Mouse (Mus musculus): Measurements from ENCODE around the gene Cypt4. TPM values are rescaled to one million over a fixed set of nuclear protein-coding genes. Genes with fewer than 3 reads are reported as not detected.
"Not testable (repeated sequence)": the region's sequence is repeated elsewhere in the genome, so short reads cannot be mapped to it uniquely, and the experiment has no call there.

The Cypt4 gene
- not detected in 2 replicates for polyA plus RNA-seq (2014; fragmentation: Nextera tagmentation; extraction: Ambion mirVana)

- H3K27me3 ChIP-seq (replicated peaks; ENCODE audit: control insufficient read depth, insufficient read depth, low read length) = no peaks in the 10 kb centered on the region
- DNase-seq (ENCODE audit: low spot score) (no peak), ATAC-seq (no peak)
- no peaks in the 10 kb centered on the region for H3K36me3 ChIP-seq (ENCODE audit: control insufficient read depth, insufficient read depth, low read length)
- H3K4me3 ChIP-seq (ENCODE audit: low read depth, low read length) = no peak within 1 kb of the TSS
- H3K4me2 ChIP-seq (ENCODE audit: low read length) = no peak within 1 kb of the TSS
- 92% methylated on average over 5 of the region's 5 CpGs for WGBS
- H3K9ac ChIP-seq (ENCODE audit: low read length) = no peak within 1 kb of the TSS
- no peak within 1 kb of the TSS for H3K27ac ChIP-seq (ENCODE audit: low read depth, low read length)
- no peaks in the 10 kb centered on the region for H3K4me1 ChIP-seq (ENCODE audit: control insufficient read depth, insufficient read depth, low read length)
- no peaks in the 10 kb centered on the region for H3K9me3 ChIP-seq (replicated peaks; ENCODE audit: control insufficient read depth, low read length)
Measured at GRCm38 (mm10) chr9:24624896-24625295, at the start of gene Cypt4. TSS of gene Cypt4 (plus strand) at chr9:24625196.

GRCm38 (mm10) chr9:24637341-24637740 lies 12.3 kb downstream of the Cypt4 start:
- not testable (repeated sequence) for H3K9me3 ChIP-seq (replicated peaks; ENCODE audit: control insufficient read depth, low read length); H3K27ac ChIP-seq (ENCODE audit: low read depth, low read length); H3K27me3 ChIP-seq (replicated peaks; ENCODE audit: control insufficient read depth, insufficient read depth, low read length); H3K36me3 ChIP-seq (ENCODE audit: control insufficient read depth, insufficient read depth, low read length); H3K9ac ChIP-seq (ENCODE audit: low read length); H3K4me1 ChIP-seq (ENCODE audit: control insufficient read depth, insufficient read depth, low read length); H3K4me3 ChIP-seq (ENCODE audit: low read depth, low read length); H3K4me2 ChIP-seq (ENCODE audit: low read length); ATAC-seq; DNase-seq (ENCODE audit: low spot score)
- 87% methylated on average over 2 of the region's 2 CpGs for WGBS

Other genes with a start within 250 kb of the Cypt4 start
- 30.4 and 31.2 TPM in 2 replicates for gene Dpy19l1, start 122.1 kb upstream of the Cypt4 start, polyA plus RNA-seq (2014; fragmentation: Nextera tagmentation; extraction: Ambion mirVana)
- gene Dpy19l2, start 71.1 kb downstream of the Cypt4 start, polyA plus RNA-seq (2014; fragmentation: Nextera tagmentation; extraction: Ambion mirVana) = 0.44 and 0.59 TPM in 2 replicates
- gene Tbx20, start 149.1 kb downstream of the Cypt4 start, polyA plus RNA-seq (2014; fragmentation: Nextera tagmentation; extraction: Ambion mirVana) = 0.04 TPM in 1 of 2 replicates, not detected in the other

All from forebrain, embryonic 14.5 days (tissue).